Mouse (Mus musculus) macrophage (primary cell): ENCODE data around the gene Ifnar2. TPM values are rescaled to one million over a fixed set of nuclear protein-coding genes. Genes with fewer than 3 reads are reported as not detected.

Experiments used
- H3K27ac ChIP-seq: fragments of 350-480 bp; formaldehyde crosslinking; 2 replicates; pipeline ENCODE4 v1.9.0; 2021
- H3K36me3 ChIP-seq: fragments of 350-480 bp; formaldehyde crosslinking; 2 replicates; pipeline ENCODE4 v1.9.0; 2021; ENCODE audit errors: inconsistent target
- H3K4me3 ChIP-seq: fragments of 350-480 bp; formaldehyde crosslinking; 2 replicates; pipeline ENCODE4 v1.9.0; 2021; ENCODE audit errors: inconsistent target
- H3K79me2 ChIP-seq: fragments of 350-480 bp; formaldehyde crosslinking; 2 replicates; pipeline ENCODE4 v1.9.0; 2021; ENCODE audit errors: inconsistent target
- WGBS: methylation state at CpG from one replicate; pipeline ENCODE4 v1.1.7; 2026; ENCODE audit warnings: inconsistent platforms; ENCODE audit not compliant: missing documents; 5-methylcytosine and 5-hydroxymethylcytosine counted together
- polyA plus RNA-seq: library from polyadenylated mRNA; stranded (reverse); fragments of 250-400 nt; gene quantifications from 3 replicates; pipeline ENCODE4 v1.2.4, GENCODE M21; 2018; ENCODE audit warnings: inconsistent platforms

The Ifnar2 gene
- polyA plus RNA-seq, 1 experiment from 2014 or later = 327 TPM

DNA sequence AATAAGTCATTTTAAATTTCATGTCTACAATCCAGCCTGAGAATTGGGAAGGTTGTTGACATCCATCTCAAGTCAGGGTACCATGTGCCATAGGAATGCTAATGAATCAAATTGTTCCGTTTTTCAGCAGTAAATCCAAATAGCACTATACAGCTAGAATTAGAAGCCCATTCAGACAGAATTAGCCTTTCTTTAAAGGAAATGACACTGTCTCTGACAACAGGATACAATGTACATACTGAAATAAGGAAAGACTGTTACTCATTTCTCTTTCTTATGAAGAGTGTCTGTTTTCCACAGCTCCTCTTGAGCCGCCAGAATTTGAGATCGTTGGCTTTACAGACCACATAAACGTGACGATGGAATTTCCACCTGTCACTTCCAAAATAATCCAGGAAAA, 18.8 kb downstream of the Ifnar2 start, which contains the start of gene Gm21970:
Gene Gm21970, plus strand, starts transcription at position 301 of the 400 bp plus-strand sequence.
- 95% methylated on average over 5 of the region's 5 CpGs for WGBS
- Histone ChIP-seq H3K4me3 (no peak within 1 kb of the TSS), H3K27ac (no peak within 1 kb of the TSS), H3K79me2 (peaks cover 60% of the 10 kb centered on the region; the same call in 1 of the 2 replicates), H3K36me3 (peaks cover 89% of the 10 kb centered on the region)

GRCm38 (mm10) chr16:91394826-91395410, 22.3 kb downstream of the Ifnar2 start:
- WGBS = 89% methylated on average over 4 of the region's 4 CpGs
- Histone ChIP-seq H3K36me3 (peaks cover 63% of the 10 kb centered on the region), H3K4me3 (no peak overlapping the region), H3K27ac (no peak overlapping the region), H3K79me2 (peaks cover 39% of the 10 kb centered on the region; the same call in 1 of the 2 replicates)

GRCm38 (mm10) chr16:91395633-91396392, 23.2 kb downstream of the Ifnar2 start:
- no peak overlapping the region for H3K4me3 ChIP-seq
- WGBS = 96% methylated on average over 8 of the region's 8 CpGs
- peaks cover 66% of the 10 kb centered on the region for H3K36me3 ChIP-seq
- H3K27ac ChIP-seq = no peak overlapping the region
- peaks cover 48% of the 10 kb centered on the region; the same call in 1 of the 2 replicates for H3K79me2 ChIP-seq

DNA sequence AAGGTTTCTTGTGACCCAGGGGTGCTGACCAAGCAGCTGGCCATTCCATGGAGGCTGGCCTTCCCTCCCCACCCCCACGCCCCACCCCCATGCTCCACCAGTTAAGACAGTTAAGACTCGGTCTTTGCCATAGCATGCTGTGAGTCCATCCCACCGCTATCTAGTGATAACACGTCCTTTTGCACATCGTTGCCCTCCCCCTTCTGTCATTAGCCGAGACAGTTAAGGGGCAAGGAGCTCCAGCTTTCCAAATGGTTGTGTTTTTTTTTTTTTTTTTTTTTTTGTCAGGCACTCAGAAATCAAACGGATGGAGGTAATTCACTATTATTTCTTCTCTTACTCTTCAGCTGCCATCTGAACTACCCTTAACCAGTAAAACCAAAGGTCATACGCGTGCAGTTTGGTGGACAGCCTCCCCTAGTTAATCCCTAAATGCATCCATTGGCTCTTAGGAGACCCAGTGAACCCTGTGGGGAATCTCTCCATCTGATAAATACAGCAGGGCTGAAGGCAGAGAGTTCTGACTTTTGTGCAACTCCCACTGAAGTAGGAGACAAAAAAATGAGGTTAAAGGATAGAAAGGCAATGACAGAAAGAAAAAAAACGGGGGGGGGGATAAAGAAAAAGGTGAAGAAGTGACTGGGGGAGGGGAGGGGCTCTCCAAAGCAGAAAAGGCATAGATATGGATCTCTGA, 24.4 kb downstream of the Ifnar2 start:
- H3K36me3 ChIP-seq = peaks cover 66% of the 10 kb centered on the region

GRCm38 (mm10) chr16:91398030-91398429, 25.4 kb downstream of the Ifnar2 start:
- Histone ChIP-seq H3K27ac (peak overlapping the region; percentile 92), H3K4me3 (no peak overlapping the region), H3K79me2 (peaks cover 50% of the 10 kb centered on the region; the same call in 1 of the 2 replicates), H3K36me3 (peaks cover 64% of the 10 kb centered on the region)
- WGBS = 32% methylated on average over 12 of the region's 12 CpGs

More for the DNA sequence above, 24.4 kb downstream of the Ifnar2 start:
- no peak overlapping the region for H3K4me3 ChIP-seq
- 93% methylated on average over 7 of the region's 10 CpGs for WGBS
- H3K27ac ChIP-seq = peak overlapping the region; percentile 92
- peaks cover 49% of the 10 kb centered on the region; the same call in 1 of the 2 replicates for H3K79me2 ChIP-seq

- 69% methylated on average over 7 of the region's 7 CpGs for WGBS
- Histone ChIP-seq H3K27ac (peak overlapping the region; percentile 92), H3K36me3 (peaks cover 63% of the 10 kb centered on the region), H3K79me2 (peaks cover 51% of the 10 kb centered on the region), H3K4me3 (no peak overlapping the region)
Observed at GRCm38 (mm10) chr16:91398944-91399343, 26.4 kb downstream of the Ifnar2 start.

DNA sequence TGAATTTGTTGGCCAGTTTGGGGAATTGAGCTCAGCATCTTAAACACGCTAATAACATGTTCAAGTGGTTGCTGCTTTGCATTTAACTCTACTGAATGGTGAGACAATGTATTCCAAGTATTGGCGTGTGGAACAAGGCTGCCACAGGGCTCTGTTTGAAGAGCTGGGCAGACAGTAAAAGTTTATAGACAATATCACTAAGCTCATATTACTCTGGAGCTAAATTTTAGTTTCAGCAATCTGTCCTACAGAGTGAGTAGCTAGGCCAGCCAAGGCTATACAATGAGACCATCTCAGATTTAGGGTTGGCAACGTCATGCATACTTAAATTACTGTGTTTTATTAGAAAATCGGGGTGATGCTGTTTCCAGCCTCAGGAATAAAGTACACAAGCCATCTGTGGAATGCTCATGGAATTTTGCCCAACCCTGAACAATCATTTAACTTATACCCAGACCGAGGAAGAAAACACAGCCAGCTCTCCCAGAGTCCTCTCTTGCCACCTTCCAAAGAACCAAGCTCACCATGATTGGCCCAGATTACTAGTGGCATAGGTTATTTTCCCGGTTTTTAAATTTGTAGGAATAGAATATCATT, 29.1 kb downstream of the Ifnar2 start:
- Histone ChIP-seq H3K79me2 (peaks cover 71% of the 10 kb centered on the region), H3K36me3 (peaks cover 50% of the 10 kb centered on the region), H3K27ac (no peak overlapping the region), H3K4me3 (no peak overlapping the region)
- 89% methylated on average over 6 of the region's 6 CpGs for WGBS

DNA sequence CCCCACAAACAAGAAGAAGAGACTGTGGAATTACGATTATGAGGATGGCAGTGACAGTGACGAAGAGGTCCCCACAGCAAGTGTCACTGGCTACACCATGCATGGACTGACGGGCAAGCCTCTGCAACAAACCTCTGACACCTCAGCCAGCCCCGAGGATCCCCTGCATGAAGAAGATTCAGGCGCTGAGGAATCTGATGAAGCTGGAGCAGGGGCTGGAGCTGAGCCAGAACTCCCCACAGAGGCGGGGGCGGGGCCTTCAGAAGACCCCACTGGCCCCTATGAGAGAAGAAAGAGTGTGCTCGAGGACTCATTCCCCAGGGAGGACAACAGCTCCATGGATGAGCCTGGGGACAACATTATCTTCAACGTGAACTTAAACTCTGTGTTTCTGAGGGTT, 31.2 kb downstream of the Ifnar2 start:
- H3K36me3 ChIP-seq = peaks cover 50% of the 10 kb centered on the region
- peaks cover 92% of the 10 kb centered on the region for H3K79me2 ChIP-seq
- H3K27ac ChIP-seq = no peak overlapping the region
- H3K4me3 ChIP-seq = no peak overlapping the region
- 98% methylated on average over 6 of the region's 9 CpGs for WGBS

DNA sequence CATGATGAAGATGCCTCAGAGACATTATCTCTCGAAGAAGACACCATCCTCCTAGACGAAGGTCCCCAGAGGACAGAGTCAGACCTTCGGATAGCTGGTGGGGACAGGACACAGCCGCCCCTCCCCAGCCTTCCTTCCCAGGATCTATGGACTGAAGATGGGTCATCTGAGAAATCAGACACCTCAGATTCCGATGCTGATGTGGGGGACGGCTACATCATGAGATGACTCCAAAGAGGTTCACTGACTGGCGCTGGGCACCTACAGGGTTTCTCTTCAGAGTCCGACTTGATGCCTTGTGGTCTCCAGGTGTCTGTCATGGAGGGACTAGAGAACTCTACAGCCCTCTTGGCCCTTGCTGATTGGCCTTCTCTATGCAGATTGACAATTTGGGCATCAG, 31.6 kb downstream of the Ifnar2 start:
- H3K4me3 ChIP-seq = no peak overlapping the region
- peaks cover 95% of the 10 kb centered on the region for H3K79me2 ChIP-seq
- 95% methylated on average over 8 of the region's 8 CpGs for WGBS
- H3K27ac ChIP-seq = no peak overlapping the region
- peaks cover 50% of the 10 kb centered on the region for H3K36me3 ChIP-seq

DNA sequence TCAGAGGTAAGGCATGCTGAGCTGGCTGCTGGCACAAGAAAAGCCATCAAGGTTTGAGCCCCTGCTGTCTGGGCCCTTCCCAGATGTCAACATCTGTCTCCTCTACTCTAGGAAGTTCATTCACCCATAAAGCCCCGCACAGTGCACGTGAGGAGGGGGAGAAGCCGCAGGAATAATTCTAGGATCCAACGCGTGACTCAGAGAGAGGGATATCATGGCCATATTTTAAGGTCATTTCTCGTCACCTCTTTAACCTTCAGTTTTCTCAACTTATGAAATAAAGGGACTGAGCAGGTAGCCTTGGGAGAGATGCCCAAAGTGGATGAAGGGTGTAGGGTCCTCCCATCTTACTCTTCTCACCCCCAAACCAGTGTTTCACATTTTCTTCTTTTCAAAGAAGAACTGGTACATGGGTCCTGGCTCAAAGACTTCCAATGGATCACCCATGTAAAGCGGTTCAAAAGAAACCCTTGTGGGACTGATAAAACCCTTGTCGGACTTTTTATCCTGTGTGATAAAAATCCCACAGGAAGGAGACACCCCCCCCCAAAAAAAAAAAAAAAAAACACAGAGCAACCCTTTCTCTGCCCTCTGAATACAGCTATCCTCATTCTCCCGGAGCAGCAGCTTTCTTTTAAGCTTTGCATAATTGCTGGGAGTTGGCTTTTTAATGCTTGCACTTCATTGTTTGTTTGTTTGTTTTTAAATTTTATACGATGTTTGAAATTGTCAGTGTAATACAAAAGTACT, 32.4 kb downstream of the Ifnar2 start:
- WGBS = 81% methylated on average over 9 of the region's 10 CpGs
- peaks cover 44% of the 10 kb centered on the region for H3K36me3 ChIP-seq
- H3K4me3 ChIP-seq = peak overlapping the region; percentile 36; the same call in 1 of the 2 replicates
- peak overlapping the region; percentile 96 for H3K27ac ChIP-seq
- H3K79me2 ChIP-seq = peaks cover 95% of the 10 kb centered on the region

DNA sequence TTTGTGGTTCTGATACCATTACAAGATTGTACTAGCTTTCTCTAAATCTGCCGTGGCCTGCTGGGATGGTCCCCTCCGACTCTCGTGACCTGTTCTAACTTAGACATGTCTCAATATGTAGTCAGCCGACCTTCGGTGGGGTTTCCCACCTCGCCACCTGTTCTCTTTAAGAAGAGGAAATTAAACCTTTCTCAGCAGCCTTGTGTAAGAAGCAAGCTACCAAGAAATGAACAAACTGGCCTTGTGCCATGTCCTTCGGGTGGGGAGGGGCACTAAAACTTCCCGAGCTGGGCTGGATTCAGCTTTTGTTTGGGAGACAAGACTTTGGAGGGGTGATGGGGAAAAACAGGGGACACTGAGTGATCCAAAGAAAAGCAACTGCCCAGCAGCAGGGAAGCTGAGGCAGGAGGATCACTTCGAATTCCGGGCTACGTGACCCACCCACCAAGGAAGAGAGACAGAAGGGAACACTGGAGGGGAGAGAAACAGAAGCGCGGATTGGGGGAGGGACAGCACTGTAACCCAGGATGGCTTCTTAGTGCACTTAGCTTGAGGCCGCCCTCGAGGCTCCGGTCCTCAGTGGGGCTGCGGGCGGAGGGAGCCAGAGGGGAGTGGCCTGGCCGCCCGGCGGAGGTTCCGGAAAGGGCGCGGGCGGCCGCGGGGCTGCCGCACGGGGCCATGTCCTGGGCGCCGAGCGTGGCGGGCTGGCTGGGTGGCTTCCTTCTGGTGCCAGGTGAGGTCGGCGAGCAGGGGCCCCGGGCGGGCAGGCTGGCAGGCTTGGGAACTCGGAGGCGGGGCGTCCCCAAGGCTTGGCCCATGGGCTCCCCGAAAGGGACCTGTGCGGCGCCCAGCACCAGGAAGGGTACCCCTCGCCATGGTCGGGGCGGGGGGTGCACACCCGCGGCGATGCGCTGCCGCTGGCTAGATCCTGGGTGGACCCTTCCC, 33.3 kb downstream of the Ifnar2 start, which contains the start of gene Il10rb:
Gene Il10rb, plus strand, starts transcription at position 525 of the 945 bp plus-strand sequence.
- Histone ChIP-seq H3K79me2 (peaks cover 95% of the 10 kb centered on the region), H3K36me3 (peaks cover 35% of the 10 kb centered on the region), H3K27ac (peak within 1 kb of the TSS; percentile 96), H3K4me3 (peak within 1 kb of the TSS; percentile 87)
- WGBS = 1% methylated on average over 42 of the region's 51 CpGs

GRCm38 (mm10) chr16:91406585-91407220, 34.1 kb downstream of the Ifnar2 start:
- 1% methylated on average over 13 of the region's 13 CpGs for WGBS
- Histone ChIP-seq H3K4me3 (peak overlapping the region; percentile 87), H3K79me2 (peaks cover 96% of the 10 kb centered on the region), H3K36me3 (peaks cover 28% of the 10 kb centered on the region), H3K27ac (peak overlapping the region; percentile 92)
